Mouse (Mus musculus) bone marrow, adult 2 months (tissue): ENCODE measurements around the gene Abhd18. TPM values are rescaled to one million over a fixed set of nuclear protein-coding genes. Genes with fewer than 3 reads are reported as not detected.

Experiments used
- H3K27ac ChIP-seq: fragments of 200-500 bp; 2 replicates; pipeline ENCODE4 v1.5.1; 2012; ENCODE audit warnings: low read depth, mild to moderate bottlenecking, control low read depth, inconsistent platforms, low read length; ENCODE audit not compliant: control insufficient read depth, poor library complexity, insufficient read depth
- H3K4me1 ChIP-seq: fragments of 200-500 bp; 2 replicates; pipeline ENCODE4 v1.6.1; 2011; ENCODE audit warnings: low read length; ENCODE audit not compliant: control insufficient read depth, insufficient read depth
- H3K4me3 ChIP-seq: fragments of 200-500 bp; replicated peaks from 2 replicates; pipeline ENCODE3; 2011; ENCODE audit warnings: mild to moderate bottlenecking, low read depth, low read length, control low read depth; ENCODE audit not compliant: control insufficient read depth
- CTCF ChIP-seq: fragments of 200-500 bp; IDR thresholded peaks from 2 replicates; pipeline ENCODE4 v1.5.1; 2011; ENCODE audit warnings: low read length, control low read depth; ENCODE audit not compliant: control insufficient read depth, insufficient read depth
- POLR2A ChIP-seq: fragments of 200-500 bp; IDR thresholded peaks from 2 replicates; pipeline ENCODE4 v1.6.1; 2011; ENCODE audit warnings: low read depth, mild to moderate bottlenecking, control low read depth, low read length, borderline replicate concordance; ENCODE audit not compliant: control insufficient read depth
- WGBS: fragments of 180-500 bp; shearing (Covaris S2); methylation state at CpG from one replicate; pipeline ENCODE4 v1.1.7; 2018; 5-methylcytosine and 5-hydroxymethylcytosine counted together
- polyA plus RNA-seq: library from polyadenylated mRNA; stranded (reverse); fragments of >200 nt; gene quantifications from 2 replicates; pipeline ENCODE4 v1.2.4, GENCODE M21; 2011; ENCODE audit warnings: low replicate concordance; ENCODE audit not compliant: missing spikeins, insufficient read depth, insufficient read length

The Abhd18 gene
- polyA plus RNA-seq, 1 experiment, result 2.9 TPM

DNA sequence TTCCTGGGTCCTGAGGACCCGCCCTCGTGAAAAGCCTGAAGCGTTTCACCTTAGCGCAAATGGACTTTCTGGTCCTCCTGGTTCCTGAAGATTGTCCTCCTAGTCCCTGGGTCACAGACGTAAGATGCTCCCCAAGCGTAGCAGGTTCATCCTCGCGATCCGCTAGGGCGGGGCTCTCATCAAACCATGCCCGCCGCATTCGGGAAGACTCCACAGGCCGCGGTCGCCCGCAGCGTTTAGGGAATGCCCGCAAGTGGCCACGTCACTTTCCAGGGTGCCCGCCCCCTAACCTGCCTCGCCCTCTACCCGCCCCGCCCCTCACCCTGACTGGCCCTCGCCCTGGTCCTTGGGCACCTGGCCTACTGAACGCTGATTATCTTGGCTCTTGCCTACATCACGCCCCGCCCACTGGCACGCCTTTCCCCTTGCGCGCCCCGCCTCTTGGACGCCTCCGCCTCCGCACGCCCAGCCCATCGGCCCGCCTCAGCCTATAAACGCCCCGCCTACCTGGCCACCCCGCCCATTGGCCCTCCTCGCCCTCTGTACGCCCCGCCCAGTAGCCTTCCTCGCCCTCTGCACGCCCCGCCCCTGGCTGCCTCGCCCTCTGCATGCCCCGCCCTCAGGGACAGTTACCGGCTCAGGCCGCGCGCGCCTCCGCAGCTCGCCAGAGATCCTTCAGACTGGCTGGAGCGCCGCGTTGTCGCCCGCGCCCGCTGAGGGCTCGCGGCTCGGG lies 102.6 kb downstream of the Abhd18 start, which contains the start of gene Larp1b:
Gene Larp1b (plus strand): TSS at position 659 of the 733 bp plus-strand sequence.
- Histone ChIP-seq H3K27ac (peak within 1 kb of the TSS; percentile 95), H3K4me1 (no peaks in the 10 kb centered on the region; the same call in 1 of the 2 replicates)

GRCm38 (mm10) chr3:40949903-40950600 lies 103.3 kb downstream of the Abhd18 start:
- peak overlapping the region; percentile 95 for H3K27ac ChIP-seq
- TF ChIP-seq CTCF (no peak), POLR2A (no peak)
- WGBS, result under 1% methylated on average over 113 of the region's 118 CpGs
- H3K4me1 ChIP-seq, result no peaks in the 10 kb centered on the region; the same call in 1 of the 2 replicates
- peak overlapping the region; percentile 98 for H3K4me3 ChIP-seq

More for the DNA sequence above, 102.6 kb downstream of the Abhd18 start, which contains the start of gene Larp1b:
- peak within 1 kb of the TSS; percentile 98 for H3K4me3 ChIP-seq
- 1% methylated on average over 65 of the region's 66 CpGs for WGBS
- TF ChIP-seq CTCF, result no peak
- peak; percentile 98 for TF ChIP-seq POLR2A

DNA sequence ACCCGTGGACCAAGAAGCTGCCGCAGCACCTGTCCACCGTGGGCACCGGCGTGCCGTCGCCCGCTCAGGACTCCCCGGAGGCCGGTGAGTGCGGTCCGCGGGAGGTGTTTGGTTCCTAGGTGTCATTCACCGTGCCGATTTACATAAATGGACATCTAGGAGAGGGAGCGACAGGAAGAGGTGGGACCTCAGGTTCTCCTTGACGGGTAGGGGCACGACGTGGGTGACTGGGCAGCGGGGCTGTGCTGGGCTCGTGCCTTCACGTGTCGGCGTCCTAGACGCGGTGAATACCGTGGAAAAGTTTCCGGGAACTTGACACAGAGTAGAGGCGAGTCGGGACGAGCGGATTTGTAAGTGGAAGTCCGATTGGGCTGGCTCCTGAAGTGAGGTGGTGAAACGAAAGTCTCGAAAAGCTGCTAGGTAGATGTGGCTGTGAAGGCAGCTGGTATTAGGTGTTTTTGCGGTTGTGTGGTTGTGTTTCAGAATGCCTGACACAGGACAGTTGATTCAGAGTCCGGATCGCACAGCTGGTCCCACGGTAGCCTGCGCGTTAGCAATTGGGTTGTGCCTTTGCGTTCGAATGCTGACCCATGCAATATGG lies 103.9 kb downstream of the Abhd18 start:
- under 1% methylated on average over 43 of the region's 43 CpGs for WGBS
- no peaks in the 10 kb centered on the region; the same call in 1 of the 2 replicates for H3K4me1 ChIP-seq

DNA sequence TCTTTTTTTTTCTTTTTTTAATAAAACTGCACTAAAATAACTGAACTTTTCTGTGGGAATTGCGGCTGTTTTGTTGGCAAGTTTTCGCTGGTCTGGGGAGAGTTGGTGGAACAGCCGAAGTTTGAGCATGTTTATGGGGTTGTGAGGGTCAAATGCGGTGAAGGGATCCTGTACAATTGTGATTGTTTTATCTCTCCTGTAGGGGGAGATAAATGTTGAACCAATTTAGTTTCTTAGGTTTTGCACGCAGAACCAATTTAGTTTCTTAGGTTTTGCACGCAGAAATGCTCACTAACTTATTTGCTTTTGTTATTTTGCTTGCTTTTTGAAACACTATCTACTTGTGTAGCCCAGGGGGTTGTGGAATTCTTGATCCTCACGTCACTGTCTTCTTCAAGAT lies 104.6 kb downstream of the Abhd18 start:
- no peaks in the 10 kb centered on the region; the same call in 1 of the 2 replicates for H3K4me1 ChIP-seq
- H3K27ac ChIP-seq, result no peak overlapping the region
- H3K4me3 ChIP-seq, result peak overlapping the region; percentile 98
- 6% methylated on average over 7 of the region's 7 CpGs for WGBS
- TF ChIP-seq CTCF (no peak), POLR2A (no peak)

More for the DNA sequence above, 103.9 kb downstream of the Abhd18 start:
- H3K4me3 ChIP-seq, result peak overlapping the region; percentile 98
- TF ChIP-seq CTCF, result no peak
- peak; percentile 7; the same call in 1 of the 2 replicates for TF ChIP-seq POLR2A
- H3K27ac ChIP-seq, result peak overlapping the region; percentile 95

DNA sequence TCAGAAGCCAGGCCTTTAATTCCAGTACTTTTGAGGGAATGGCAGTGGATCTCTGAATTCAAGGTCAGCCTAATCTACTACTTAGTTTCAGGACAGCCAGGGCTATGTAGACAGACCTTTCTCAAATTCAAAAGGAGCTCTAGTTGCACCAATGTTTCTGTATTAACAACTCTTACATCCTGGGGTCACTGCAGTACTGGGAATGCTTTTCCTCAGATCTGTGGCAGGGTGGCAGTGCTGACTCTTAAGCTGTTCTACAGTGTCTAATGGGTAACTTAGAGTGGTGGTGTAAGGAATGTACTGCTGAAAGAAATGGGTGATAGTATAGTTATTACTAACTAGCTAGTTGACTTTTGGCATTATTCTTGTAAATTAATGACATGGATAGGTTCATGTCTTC lies 105.8 kb downstream of the Abhd18 start:
- no peaks in the 10 kb centered on the region; the same call in 1 of the 2 replicates for H3K4me1 ChIP-seq
- H3K27ac ChIP-seq, result no peak overlapping the region
- no peak for TF ChIP-seq CTCF
- TF ChIP-seq POLR2A, result no peak
- H3K4me3 ChIP-seq, result no peak overlapping the region

DNA sequence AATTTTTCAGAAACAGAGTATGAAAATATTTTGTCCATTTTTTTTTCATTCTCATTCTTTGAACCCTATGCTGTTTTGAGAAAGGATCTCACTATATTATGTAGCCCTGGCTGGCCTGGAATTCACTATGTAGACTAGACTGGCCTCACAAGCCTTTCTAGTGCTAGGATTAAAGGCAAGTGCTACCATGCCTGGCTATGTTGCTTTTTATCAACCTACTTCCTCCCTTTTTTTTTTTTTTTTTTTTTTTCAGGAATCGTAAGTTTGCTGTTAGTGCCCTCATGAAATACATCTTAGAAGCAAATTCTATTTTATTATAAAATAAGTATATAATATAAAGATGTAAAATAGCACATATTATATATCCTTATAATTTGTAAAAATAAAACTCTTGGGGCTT lies 108.0 kb downstream of the Abhd18 start:
- Histone ChIP-seq H3K27ac (no peak overlapping the region), H3K4me3 (no peak overlapping the region), H3K4me1 (no peaks in the 10 kb centered on the region; the same call in 1 of the 2 replicates)
- TF ChIP-seq CTCF, result no peak
- no peak for TF ChIP-seq POLR2A
- WGBS, result 46% methylated on average over 1 of the region's 1 CpGs

GRCm38 (mm10) chr3:40958831-40959230 lies 112.1 kb downstream of the Abhd18 start:
- TF ChIP-seq POLR2A, result no peak
- no peak for TF ChIP-seq CTCF
- no peak overlapping the region for H3K4me3 ChIP-seq
- H3K4me1 ChIP-seq, result no peaks in the 10 kb centered on the region
- no peak overlapping the region for H3K27ac ChIP-seq

DNA sequence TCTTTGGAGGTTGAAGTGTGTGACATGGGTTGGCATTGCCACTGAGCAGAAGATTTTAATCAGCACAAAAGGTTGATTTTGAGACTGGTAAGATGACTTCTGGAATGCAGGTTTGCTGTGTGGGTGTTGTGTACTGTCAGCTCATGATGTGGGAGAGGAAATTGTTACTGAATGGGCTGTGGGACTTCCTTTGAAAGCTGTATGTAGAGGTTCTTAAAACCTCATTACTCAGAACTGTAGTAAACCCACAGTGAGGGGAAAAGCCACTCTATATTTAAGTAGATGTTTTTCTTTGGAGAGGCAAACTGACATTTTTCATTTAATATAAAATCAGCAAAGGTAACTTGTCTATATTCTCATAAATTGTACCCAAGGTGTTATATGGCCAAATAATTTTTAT lies 134.0 kb downstream of the Abhd18 start:
- H3K4me3 ChIP-seq, result no peak overlapping the region
- H3K4me1 ChIP-seq, result no peaks in the 10 kb centered on the region
- H3K27ac ChIP-seq, result no peak overlapping the region
- TF ChIP-seq CTCF (no peak), POLR2A (no peak)
